Mouse (Mus musculus) small intestine, adult 2 months (tissue): ENCODE measurements around the gene Impg1.
"Not testable (repeated sequence)": the region's sequence is repeated elsewhere in the genome, so short reads cannot be mapped to it uniquely, and the experiment has no call there.

Experiments used
- CTCF ChIP-seq: fragments of 200-500 bp; IDR thresholded peaks from 2 replicates; pipeline ENCODE4 v1.5.1; 2012; ENCODE audit warnings: low read depth, mild to moderate bottlenecking, control low read depth, inconsistent platforms, low read length, moderate library complexity, mixed read lengths; ENCODE audit not compliant: insufficient replicate concordance, insufficient read length; ENCODE audit errors: extremely low read depth
- POLR2A ChIP-seq: fragments of 200-500 bp; IDR thresholded peaks from 2 replicates; pipeline ENCODE4 v1.6.1; 2012; ENCODE audit warnings: low read depth, mild to moderate bottlenecking, control low read depth, inconsistent platforms, low read length, moderate library complexity

DNA sequence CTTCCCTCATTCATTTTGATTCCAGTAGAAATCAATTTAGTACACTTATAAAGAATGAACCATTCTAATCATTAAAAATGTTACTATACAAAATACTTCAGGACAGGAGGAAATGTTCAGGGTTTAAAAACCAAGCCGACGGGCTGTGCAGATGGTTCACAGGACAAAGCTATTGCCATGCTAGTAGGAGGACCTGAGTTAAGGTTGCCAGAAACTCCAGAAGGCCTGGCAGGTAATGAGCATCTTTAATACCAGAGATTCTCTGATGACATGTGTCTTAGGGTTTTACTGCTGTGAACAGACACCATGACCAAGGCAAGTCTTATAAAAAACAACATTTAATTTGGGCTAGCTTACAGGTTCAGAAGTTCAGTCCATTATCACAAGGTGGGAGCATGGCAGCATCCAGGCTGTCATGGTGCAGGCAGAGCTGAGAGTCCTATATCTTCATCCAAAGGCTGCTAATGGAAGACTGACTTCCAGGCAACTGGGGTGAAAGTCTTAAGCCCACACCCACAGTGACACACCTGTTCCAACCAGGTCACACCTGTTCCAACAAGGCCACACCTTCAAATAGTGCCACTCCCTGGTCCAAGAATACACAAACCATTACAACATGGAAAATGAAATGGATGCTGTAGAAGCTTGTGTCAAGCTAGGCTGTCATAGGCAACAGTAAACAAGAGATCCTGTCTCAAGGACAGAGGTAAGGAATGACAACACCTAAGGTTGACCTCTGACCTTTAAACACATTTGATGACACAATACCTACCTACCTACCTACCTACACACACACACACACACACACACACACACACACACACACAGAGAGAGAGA is 144.0 kb downstream of the Impg1 start:
- not testable (repeated sequence) for TF ChIP-seq CTCF, POLR2A
